Mouse (Mus musculus): ENCODE measurements around the gene Ndufab1. TPM values are rescaled to one million over a fixed set of nuclear protein-coding genes. Genes with fewer than 3 reads are reported as not detected.
A peak's percentile ranks its signal among the peaks of the same experiment; 100 is the strongest.

The Ndufab1 gene
- total and polyA plus RNA-seq, 2 experiments: 72.3 to 379 TPM

GRCm38 (mm10) chr7:122065656-122066055, 36.0 kb downstream of the Ndufab1 start:
- peaks cover 12% of the 10 kb centered on the region; the same call in 1 of the 2 replicates for H3K36me3 ChIP-seq (ENCODE audit: control insufficient read depth, insufficient read depth, low read length)
- H3K27me3 ChIP-seq (ENCODE audit: control insufficient read depth, insufficient read depth, low read length): no peaks in the 10 kb centered on the region
- H3K27ac ChIP-seq (replicated peaks; ENCODE audit: insufficient read depth, low read depth, low read length): no peak overlapping the region
- WGBS: 43% methylated on average over 1 of the region's 1 CpGs
- peak; percentile 53 for DNase-seq (ENCODE audit: extremely low read depth, low read depth, low spot score)
- H3K4me3 ChIP-seq (ENCODE audit: insufficient read depth, low read depth, low read length): no peak overlapping the region
- peaks cover 12% of the 10 kb centered on the region for H3K4me1 ChIP-seq (ENCODE audit: control insufficient read depth, insufficient read depth, low read length)
- no peak overlapping the region for H3K9ac ChIP-seq (ENCODE audit: low read depth, low read length)
- H3K79me2 ChIP-seq (ENCODE audit: control insufficient read depth, insufficient read depth, low read length): peaks cover 13% of the 10 kb centered on the region; the same call in 1 of the 2 replicates
- no peak for TF ChIP-seq CTCF (IDR thresholded peaks at IDR 0.05; ENCODE audit: low read depth, low read length)
- TF ChIP-seq POLR2A (IDR thresholded peaks at IDR 0.05; ENCODE audit: extremely low read depth, insufficient read depth, low read length): no peak

GRCm38 (mm10) chr7:122056633-122057032, 45.1 kb downstream of the Ndufab1 start:
- H3K4me3 ChIP-seq (ENCODE audit: insufficient read depth, low read depth, low read length): no peak overlapping the region
- no peaks in the 10 kb centered on the region for H3K79me2 ChIP-seq (ENCODE audit: control insufficient read depth, insufficient read depth, low read length)
- DNase-seq (ENCODE audit: extremely low read depth, low read depth, low spot score): peak; percentile 57
- H3K36me3 ChIP-seq (ENCODE audit: control insufficient read depth, insufficient read depth, low read length): peaks cover 12% of the 10 kb centered on the region
- H3K27me3 ChIP-seq (ENCODE audit: control insufficient read depth, insufficient read depth, low read length): no peaks in the 10 kb centered on the region
- no peak overlapping the region for H3K9ac ChIP-seq (ENCODE audit: low read depth, low read length)
- TF ChIP-seq CTCF (IDR thresholded peaks at IDR 0.05; ENCODE audit: low read depth, low read length): no peak
- TF ChIP-seq POLR2A (IDR thresholded peaks at IDR 0.05; ENCODE audit: extremely low read depth, insufficient read depth, low read length): no peak
- peaks cover 3% of the 10 kb centered on the region; the same call in 1 of the 2 replicates for H3K4me1 ChIP-seq (ENCODE audit: control insufficient read depth, insufficient read depth, low read length)
- WGBS: 42% methylated on average over 5 of the region's 5 CpGs
- no peak overlapping the region for H3K27ac ChIP-seq (replicated peaks; ENCODE audit: insufficient read depth, low read depth, low read length)

- Histone ChIP-seq H3K27me3 (ENCODE audit: control insufficient read depth, insufficient read depth, low read length) (no peaks in the 10 kb centered on the region), H3K27ac (replicated peaks; ENCODE audit: insufficient read depth, low read depth, low read length) (no peak overlapping the region), H3K9ac (ENCODE audit: low read depth, low read length) (no peak overlapping the region), H3K4me3 (ENCODE audit: insufficient read depth, low read depth, low read length) (no peak overlapping the region), H3K4me1 (ENCODE audit: control insufficient read depth, insufficient read depth, low read length) (no peaks in the 10 kb centered on the region), H3K79me2 (ENCODE audit: control insufficient read depth, insufficient read depth, low read length) (no peaks in the 10 kb centered on the region), H3K36me3 (ENCODE audit: control insufficient read depth, insufficient read depth, low read length) (peaks cover 21% of the 10 kb centered on the region)
- TF ChIP-seq CTCF (IDR thresholded peaks at IDR 0.05; ENCODE audit: low read depth, low read length) (no peak), POLR2A (IDR thresholded peaks at IDR 0.05; ENCODE audit: extremely low read depth, insufficient read depth, low read length) (no peak)
- WGBS: 89% methylated on average over 1 of the region's 1 CpGs
- no peak for DNase-seq (ENCODE audit: extremely low read depth, low read depth, low spot score)
Observed at GRCm38 (mm10) chr7:122050834-122051233, 50.9 kb downstream of the Ndufab1 start.

GRCm38 (mm10) chr7:122048191-122048590, 53.5 kb downstream of the Ndufab1 start:
- Histone ChIP-seq H3K79me2 (ENCODE audit: control insufficient read depth, insufficient read depth, low read length) (no peaks in the 10 kb centered on the region), H3K27ac (replicated peaks; ENCODE audit: insufficient read depth, low read depth, low read length) (no peak overlapping the region), H3K4me1 (ENCODE audit: control insufficient read depth, insufficient read depth, low read length) (no peaks in the 10 kb centered on the region), H3K9ac (ENCODE audit: low read depth, low read length) (no peak overlapping the region), H3K36me3 (ENCODE audit: control insufficient read depth, insufficient read depth, low read length) (peaks cover 13% of the 10 kb centered on the region), H3K4me3 (ENCODE audit: insufficient read depth, low read depth, low read length) (no peak overlapping the region), H3K27me3 (ENCODE audit: control insufficient read depth, insufficient read depth, low read length) (no peaks in the 10 kb centered on the region)
- DNase-seq (ENCODE audit: extremely low read depth, low read depth, low spot score): no peak
- WGBS: 95% methylated on average over 9 of the region's 9 CpGs
- no peak for TF ChIP-seq CTCF (IDR thresholded peaks at IDR 0.05; ENCODE audit: low read depth, low read length)
- no peak for TF ChIP-seq POLR2A (IDR thresholded peaks at IDR 0.05; ENCODE audit: extremely low read depth, insufficient read depth, low read length)

GRCm38 (mm10) chr7:122046813-122047212, 54.9 kb downstream of the Ndufab1 start:
- WGBS: 68% methylated on average over 2 of the region's 2 CpGs
- no peaks in the 10 kb centered on the region for H3K79me2 ChIP-seq (ENCODE audit: control insufficient read depth, insufficient read depth, low read length)
- H3K4me1 ChIP-seq (ENCODE audit: control insufficient read depth, insufficient read depth, low read length): no peaks in the 10 kb centered on the region
- peaks cover 21% of the 10 kb centered on the region for H3K36me3 ChIP-seq (ENCODE audit: control insufficient read depth, insufficient read depth, low read length)
- TF ChIP-seq POLR2A (IDR thresholded peaks at IDR 0.05; ENCODE audit: extremely low read depth, insufficient read depth, low read length) (no peak), CTCF (IDR thresholded peaks at IDR 0.05; ENCODE audit: low read depth, low read length) (no peak)
- H3K27me3 ChIP-seq (ENCODE audit: control insufficient read depth, insufficient read depth, low read length): no peaks in the 10 kb centered on the region
- H3K9ac ChIP-seq (ENCODE audit: low read depth, low read length): no peak overlapping the region
- H3K27ac ChIP-seq (replicated peaks; ENCODE audit: insufficient read depth, low read depth, low read length): no peak overlapping the region
- DNase-seq (ENCODE audit: extremely low read depth, low read depth, low spot score): no peak
- no peak overlapping the region for H3K4me3 ChIP-seq (ENCODE audit: insufficient read depth, low read depth, low read length)

- no peaks in the 10 kb centered on the region for H3K79me2 ChIP-seq (ENCODE audit: control insufficient read depth, insufficient read depth, low read length)
- TF ChIP-seq POLR2A (IDR thresholded peaks at IDR 0.05; ENCODE audit: extremely low read depth, insufficient read depth, low read length) (no peak), CTCF (IDR thresholded peaks at IDR 0.05; ENCODE audit: low read depth, low read length) (no peak)
- no peak overlapping the region for H3K4me3 ChIP-seq (ENCODE audit: insufficient read depth, low read depth, low read length)
- peaks cover 28% of the 10 kb centered on the region for H3K36me3 ChIP-seq (ENCODE audit: control insufficient read depth, insufficient read depth, low read length)
- H3K4me1 ChIP-seq (ENCODE audit: control insufficient read depth, insufficient read depth, low read length): no peaks in the 10 kb centered on the region
- no peak overlapping the region for H3K9ac ChIP-seq (ENCODE audit: low read depth, low read length)
- H3K27me3 ChIP-seq (ENCODE audit: control insufficient read depth, insufficient read depth, low read length): no peaks in the 10 kb centered on the region
- no peak overlapping the region for H3K27ac ChIP-seq (replicated peaks; ENCODE audit: insufficient read depth, low read depth, low read length)
- no peak for DNase-seq (ENCODE audit: extremely low read depth, low read depth, low spot score)
- WGBS: 86% methylated on average over 1 of the region's 1 CpGs
Observed at GRCm38 (mm10) chr7:122045711-122046110, 56.0 kb downstream of the Ndufab1 start.

Data from liver, adult 2 months (tissue).